Mouse (Mus musculus): ENCODE measurements around the gene Rbm33. TPM values are rescaled to one million over a fixed set of nuclear protein-coding genes. Genes with fewer than 3 reads are reported as not detected.

Rbm33 gene
- total RNA-seq, 2 experiments from 2014 or later, result 68.5 to 78.5 TPM

DNA sequence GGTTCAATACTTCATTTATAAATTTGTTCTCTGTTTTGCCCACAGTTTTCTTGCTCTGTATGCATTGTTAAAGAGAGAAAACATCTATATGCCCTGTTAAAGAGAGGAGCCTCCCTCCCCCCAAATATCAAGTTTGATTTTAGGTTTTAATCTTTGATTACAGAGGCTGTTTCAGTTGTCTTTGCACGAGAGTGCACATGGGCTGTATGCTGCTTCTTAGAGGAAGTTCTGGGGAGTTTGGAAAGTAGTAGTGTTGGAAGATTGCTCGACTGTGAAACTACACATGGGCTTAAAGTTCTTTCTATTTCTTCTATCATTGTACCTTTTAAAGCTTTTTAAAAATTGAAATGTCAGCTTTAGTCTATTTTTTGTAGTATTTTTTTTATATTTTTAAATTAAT is 6.9 kb downstream of the Rbm33 start:
- DNase-seq, result no peak
- intact Hi-C loops (cut with DNase I), result no loop called here

DNA sequence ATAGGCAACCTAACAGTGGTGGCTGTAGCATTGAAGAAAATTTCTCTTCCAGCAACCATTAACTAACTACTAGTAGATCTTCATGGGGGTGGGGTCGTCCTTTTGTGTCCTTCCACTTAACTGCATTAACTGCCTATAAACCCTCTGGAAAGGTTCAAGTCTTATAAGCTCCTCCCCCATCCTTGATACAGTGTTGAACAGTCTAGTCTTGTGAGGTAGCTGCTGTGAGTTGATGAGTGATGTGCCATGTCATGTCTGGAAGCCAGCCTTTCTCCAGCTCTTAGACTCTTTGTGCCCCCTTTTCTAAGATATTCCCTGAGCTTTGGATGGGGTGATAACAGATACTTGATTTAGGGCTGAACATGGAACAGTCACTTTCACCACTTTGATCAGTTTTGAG is 7.5 kb downstream of the Rbm33 start:
- intact Hi-C loops (cut with DNase I), result no loop called here
- no peak for DNase-seq

DNA sequence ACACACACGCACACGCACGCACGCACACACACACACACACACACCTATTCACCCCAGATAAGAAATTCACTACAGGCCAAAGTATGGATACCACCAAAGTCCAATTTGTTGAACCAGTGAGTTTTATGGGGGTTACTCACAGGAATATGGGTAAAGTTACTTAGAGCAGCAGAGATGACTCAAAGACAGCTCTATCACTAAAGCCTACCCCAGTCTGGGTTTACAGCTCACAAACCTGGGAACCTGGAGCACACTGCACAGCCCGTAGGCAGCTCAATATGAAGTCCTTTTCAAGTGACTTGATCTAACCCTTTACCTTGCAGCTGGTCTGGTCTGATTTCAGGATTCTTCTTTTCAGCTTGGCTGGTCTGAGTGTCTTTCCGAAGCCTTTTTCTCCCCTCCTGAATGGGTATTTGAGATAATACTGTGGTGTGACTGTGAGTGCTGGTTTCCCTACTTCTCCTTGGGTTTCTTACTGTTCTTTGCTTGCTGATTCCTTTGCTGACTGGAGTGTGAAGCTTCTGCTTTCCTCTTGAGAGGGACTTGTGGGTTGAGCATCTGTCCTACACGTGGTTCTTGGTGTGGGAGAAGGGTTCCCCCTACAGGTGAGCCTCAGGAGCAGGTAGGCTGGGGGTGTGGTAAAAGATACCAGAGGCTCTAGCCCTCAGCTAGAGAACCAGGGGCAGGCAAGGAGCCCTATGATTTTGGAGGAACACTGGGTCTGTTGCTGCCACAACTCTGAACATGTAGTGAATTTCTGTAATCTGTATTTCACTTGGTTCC is 12.3 kb downstream of the Rbm33 start:
- intact Hi-C loops (cut with DNase I), result no loop called here
- peak; percentile 23 for DNase-seq

DNA sequence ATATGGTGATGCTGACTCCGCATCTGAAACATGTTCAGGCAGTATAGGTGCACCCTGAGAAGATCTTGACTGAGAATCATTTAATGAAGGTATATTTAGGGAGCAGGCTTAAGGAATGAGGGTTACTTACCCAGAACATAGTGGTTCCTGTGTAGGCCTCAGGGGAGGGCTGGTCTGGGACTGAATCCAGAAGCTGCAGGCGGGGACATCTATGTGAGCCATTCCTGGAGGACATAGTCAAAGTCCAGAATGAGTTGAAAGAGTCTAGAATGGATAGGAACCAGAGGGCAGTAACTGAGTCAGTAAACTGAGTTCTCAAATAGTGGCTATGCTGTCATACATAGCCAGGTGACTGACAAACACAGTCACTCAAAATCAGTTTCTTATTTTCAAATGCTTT is 16.8 kb downstream of the Rbm33 start:
- intact Hi-C loops (cut with DNase I), result no loop called here
- no peak for DNase-seq

DNA sequence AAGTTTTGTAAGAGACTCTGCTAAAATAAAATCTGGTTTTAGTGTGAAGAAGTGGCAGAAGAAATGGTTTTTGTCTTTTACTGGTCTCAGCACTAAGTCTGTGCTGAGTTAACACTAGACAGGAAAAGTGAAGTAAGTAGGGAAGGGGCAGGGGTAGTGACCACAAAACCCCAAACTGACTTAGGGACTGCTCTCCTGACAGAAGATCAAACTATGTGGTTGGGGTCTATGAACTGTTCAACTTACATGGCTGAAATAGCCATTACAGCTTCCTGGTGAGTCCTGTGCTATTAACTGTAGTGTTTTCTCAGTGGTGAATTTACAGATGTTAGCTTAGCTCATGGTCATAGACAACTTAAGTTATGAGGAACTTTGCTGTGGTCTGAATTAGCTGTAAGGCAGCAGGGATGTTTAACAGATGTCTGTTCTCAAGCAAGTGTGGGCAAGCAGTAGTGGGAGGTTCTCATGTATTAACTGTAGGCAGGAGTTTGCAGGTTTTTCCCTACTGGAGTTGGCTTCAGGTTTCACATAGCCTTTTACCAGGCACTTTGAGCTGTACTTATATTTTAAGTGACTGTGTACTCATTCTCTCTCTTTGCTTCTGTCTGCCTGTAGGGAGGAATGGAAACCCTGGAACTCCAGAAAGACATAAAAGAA is 35.1 kb downstream of the Rbm33 start:
- intact Hi-C loops (cut with DNase I), result no loop called here
- no peak for DNase-seq

DNA sequence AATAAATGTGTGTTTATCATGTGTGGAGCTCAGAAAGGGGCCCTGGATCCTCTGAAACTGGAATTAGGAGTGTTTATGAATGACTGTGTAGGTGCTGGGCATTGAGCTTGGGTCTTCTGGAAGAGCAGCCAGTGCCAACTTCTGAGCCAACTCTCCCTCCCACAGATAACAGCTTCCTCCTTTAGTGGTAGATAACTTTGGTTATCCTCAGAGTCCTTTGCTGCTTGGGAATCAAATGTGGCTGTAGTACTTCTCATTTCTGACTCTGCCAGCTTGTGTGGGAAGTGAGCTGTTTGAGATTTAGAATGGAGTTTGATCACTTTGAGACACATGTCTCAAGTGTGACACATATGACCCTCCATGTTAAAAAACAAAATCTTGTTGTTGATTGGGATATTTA is 38.7 kb downstream of the Rbm33 start:
- intact Hi-C loops (cut with DNase I), result no loop called here
- no peak for DNase-seq

DNA sequence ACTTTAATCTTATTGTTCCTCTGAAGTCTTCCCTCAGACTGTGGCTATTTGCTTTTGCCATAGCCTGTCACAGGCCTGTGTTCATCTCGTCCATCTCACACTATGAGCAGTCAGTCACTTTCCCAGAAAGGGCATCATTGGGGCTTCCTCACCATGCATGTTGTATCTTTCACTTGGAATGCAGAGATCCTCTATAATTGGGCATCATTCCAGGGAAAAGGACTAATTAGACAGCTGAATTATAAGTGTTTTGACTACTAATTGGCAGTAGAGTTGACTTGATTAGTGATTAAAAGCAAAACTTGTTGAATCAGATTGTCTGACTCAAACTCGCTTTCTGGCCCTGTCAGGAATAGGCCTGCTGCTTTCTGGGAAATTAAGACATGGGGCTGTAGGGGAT is 43.8 kb downstream of the Rbm33 start:
- intact Hi-C loops (cut with DNase I), result no loop called here
- DNase-seq, result no peak

DNA sequence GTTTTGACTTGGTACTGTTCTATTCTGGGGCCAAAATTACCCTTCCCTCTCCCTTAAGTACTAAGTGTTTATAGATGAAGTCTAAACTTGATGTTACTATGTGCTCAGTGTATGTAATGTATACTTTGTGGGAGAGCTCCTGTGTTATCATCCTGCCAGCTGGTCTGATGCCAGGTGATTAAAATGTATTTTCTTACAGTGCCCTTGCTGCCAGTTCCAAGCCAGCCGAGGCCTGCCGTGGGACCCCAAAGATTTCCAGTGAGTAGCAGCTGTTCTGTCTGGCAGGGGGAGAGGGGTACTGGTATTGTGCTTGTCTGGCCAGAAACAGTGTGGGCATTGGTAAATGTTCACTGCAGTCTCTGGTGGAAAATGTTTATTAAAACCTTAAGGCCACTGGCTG is 51.1 kb downstream of the Rbm33 start:
- intact Hi-C loops (cut with DNase I), result no loop called here
- peak; percentile 76 for DNase-seq

DNA sequence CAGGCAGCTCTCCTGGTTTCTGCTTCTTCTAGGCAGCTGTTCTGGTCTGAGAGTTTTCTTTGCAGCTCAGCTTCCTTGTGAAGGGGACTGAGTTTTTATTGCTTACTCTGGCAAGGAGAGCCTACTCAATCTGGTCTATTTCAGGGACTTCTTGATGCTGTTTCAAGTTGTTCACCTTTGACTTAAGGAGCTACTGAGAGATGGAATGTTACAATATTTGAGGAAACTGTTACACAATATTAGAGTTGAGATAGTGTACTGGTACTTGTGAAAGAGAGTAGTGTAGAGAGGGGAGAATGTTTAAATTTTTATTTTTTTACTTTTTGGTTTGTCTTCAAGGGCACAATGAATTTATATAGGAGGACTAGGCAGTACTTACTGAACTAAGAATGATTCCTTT is 53.9 kb downstream of the Rbm33 start:
- intact Hi-C loops (cut with DNase I), result no loop called here
- no peak for DNase-seq

DNA sequence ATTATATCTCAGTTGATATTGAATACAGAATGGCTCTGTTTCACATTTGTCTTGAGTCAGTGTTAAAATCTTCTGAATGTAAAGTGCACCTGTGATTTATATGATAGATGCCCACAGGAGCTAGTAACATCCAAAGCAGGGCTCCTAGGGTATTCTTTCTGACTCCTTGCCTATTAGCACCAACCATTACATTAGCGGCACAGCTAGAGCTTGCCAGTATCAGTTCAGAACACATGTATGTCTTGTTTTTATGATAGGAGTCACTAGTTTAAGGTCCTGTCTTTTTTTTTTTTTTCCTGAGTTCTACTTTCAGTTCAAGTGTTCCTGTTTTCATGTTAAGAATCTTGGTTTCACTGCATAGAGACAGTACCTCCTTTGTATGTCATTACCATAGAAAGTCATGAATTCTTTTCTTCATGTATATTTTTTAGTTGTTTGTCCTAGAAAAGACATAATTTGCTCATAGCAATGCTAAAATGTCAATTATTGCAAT is 55.3 kb downstream of the Rbm33 start:
- intact Hi-C loops (cut with DNase I), result no loop called here
- no peak for DNase-seq

DNA sequence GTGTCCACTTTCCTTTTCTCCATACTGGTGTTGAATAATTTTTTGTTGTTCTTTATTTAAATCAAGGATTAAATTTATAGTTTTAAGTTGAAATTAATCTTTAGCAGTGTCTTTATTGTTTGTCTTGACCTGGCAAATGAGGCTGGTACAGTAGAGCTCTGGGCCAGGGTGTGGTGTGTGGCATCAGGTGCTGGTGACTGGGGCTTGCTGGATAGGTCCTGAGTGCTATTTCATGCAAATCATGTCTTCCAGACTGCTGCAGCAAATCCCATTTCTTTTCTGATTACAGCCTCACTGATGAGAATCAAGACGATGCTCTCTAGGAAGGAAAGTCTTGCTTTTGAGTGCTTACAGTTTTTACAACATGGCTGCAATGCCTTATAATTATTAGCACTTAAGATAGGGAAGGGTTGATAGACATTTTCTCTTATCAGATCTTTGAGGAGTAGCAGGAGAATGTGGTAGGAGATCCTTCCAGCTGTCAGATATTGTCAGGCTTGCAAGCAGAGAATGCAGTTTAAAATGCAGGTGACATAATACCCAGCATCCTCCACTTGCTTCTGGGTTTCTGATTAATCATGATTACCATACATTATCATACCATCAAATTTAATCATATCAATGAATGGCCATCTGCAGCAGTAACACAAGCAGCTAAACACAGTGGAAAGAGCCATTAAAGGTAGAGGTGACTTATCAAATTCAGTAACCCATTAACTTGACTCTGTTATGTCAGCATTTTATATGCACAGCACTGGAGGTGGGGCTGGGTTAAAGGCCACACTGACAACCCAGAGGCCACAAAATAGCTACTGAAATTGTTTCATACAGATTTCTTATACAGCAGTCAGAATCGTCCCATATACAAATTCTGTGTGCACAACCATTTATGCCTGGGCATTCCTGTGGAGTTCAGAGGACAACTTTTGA is 56.8 kb downstream of the Rbm33 start:
- intact Hi-C loops (cut with DNase I), result no loop called here
- DNase-seq, result no peak

DNA sequence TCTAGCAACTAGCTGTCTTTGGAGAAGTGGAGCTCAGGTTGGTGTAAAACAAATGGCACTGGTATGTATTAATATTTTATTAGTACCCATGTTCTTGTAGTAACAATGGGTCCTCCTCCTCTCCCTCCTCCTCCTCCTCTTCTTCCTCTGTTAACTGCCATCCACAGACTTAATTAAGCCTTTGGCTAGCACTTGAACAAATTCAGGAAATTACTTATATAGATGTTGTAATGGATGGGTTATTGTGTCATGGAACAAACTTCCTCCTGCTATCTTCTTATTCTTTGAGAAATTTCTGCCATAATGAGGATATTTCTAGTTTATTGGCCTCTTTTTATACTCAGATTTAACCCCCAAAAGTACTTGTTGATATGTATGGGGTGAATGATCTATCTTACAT is 60.4 kb downstream of the Rbm33 start:
- intact Hi-C loops (cut with DNase I), result no loop called here
- no peak for DNase-seq

DNA sequence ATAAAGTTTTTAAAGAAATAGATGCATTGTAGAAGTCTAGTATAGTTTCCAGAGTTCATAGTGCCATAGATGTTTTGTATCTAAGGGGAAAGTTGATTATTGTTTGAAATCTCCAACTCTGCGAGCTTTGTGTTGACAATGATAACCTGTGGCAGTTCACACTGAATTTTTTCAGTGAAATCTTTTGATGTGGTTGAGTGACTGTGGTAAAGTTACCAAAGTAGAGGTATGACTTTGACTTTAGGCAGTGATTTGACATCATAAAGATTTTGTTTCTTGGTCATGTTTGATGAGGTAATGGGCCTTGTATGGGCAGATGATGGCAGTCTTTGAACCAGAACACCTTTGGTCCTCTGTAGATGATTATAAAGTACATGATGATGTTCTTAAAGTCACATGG is 65.4 kb downstream of the Rbm33 start:
- DNase-seq, result no peak
- intact Hi-C loops (cut with DNase I), result no loop called here

DNA sequence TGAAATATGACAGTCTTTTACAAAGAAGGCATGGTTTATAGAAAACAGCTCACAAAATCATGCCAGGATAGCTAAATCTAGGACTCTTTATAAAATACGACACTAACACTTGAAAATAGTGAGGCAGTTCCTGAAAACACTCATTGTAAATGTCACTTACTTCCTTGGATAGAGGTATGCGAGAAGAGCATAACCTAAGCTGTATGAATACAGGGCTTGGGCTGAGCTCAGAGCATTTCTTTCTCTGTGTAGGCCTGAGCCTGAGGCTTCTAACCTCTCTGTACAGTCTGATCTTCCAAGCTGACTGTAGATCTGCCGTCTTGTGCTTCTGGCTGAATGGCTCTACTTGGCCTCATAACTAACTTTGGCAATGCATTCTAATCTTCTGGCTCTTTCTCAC is 69.9 kb downstream of the Rbm33 start:
- DNase-seq, result no peak

DNA sequence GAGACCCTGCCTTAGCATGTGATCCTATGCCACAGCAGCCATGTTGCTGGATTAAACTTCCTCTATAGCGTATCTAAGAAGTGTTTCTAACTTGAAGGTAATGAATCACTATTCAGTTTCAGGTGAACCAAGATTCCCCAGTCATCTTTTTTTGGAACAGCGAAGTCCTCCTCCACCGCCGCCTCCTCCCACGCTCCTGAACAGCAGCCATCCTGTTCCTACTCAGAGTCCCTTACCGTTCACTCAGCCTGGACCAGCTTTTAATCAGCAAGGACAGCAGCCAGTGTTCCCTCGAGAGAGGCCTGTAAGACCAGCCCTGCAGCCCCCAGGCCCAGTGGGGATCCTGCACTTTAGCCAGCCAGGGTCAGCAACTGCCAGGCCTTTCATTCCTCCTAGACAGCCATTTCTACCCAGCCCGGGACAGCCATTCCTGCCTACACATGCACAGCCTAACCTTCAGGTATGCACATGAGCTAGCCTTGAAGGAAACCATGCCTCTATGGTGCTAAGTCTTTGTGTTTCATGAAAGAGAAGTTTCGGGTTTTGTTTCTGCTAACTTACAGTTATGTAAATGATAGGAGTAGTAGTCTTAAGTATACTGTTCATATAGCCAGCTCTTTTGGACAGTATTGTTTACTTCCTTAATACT is 70.7 kb downstream of the Rbm33 start:
- intact Hi-C loops (cut with DNase I), result no loop called here
- no peak for DNase-seq

More for the DNA sequence above, 69.9 kb downstream of the Rbm33 start:
- intact Hi-C loops (cut with DNase I), result no loop called here

DNA sequence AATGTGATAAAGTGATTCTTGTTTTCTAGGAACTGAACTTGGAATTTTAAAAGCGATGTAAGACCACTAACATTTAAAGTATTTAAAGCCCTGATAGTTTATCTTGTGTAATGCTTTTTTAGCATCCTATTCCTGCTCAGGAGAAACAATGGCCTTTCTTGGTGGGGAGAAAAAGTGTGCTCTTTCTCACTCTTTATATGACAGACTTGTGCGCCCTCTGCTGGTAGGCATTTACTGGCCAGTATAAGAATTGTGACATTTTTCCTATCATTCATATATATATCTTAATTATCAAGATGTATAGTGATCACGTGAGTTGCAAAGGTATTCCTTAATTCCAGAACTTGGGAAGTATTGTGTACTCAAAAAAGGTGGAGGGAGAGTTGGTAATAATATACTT is 71.3 kb downstream of the Rbm33 start:
- intact Hi-C loops (cut with DNase I), result no loop called here
- DNase-seq, result peak; percentile 75

DNA sequence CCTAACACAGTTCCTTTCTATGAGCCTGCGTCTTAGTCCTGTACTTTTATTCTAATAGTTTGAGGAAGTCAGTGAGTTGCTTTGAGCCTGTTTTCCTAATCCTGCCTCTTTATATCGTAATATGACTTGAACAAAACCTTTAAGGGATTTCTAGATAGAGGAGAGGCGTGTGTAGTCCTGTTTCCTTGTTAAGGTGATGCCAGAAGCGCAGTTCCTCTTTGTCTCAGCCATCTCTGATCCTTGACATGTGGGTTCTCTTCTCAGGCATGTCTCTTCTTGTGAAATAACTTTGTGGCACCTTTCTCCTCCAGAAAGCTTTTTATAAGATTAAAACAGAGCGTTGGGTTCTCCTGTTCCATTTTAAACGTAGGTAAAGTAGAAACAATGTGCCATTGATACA is 73.3 kb downstream of the Rbm33 start:
- intact Hi-C loops (cut with DNase I), result no loop called here
- DNase-seq, result no peak

DNA sequence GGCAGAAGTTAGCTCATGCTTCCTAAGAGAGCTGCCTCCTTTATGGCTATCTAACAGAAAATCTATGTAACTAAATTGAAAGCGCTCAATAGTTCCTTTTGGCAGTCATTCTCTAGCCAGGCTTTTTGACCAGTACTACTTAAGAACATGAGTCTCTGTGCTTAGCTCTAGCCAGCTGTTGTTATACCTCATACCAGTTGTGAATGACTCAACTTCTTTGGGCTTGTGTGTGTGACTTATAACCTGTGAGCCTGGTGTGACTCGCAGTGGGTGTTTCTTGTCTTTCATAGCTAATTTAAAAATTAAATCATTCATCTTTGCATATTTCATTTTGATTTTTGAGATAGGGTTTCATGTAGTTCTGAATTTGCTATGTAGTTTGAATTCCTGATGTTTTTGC is 80.4 kb downstream of the Rbm33 start:
- DNase-seq, result no peak
- intact Hi-C loops (cut with DNase I), result no loop called here

DNA sequence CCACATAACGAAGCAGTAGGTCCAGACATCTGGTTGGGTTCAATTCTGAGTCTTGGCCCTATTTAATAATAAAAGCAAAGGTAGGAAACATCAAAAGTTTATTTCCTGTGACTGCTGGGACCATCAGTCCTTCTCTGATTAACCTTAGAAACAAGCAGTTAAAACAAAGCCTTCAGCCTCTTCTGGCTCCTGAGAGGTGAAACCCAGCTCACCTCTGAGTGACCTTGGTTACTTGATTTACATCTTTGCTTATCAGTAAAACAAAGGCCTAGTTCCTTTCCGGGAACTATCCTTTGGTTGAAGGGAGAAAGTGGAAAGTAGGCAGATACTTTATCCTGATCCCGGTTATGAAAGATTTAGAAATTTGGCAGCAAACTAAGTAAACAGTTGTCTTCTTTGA is 81.8 kb downstream of the Rbm33 start:
- DNase-seq, result no peak
- intact Hi-C loops (cut with DNase I), result no loop called here

DNA sequence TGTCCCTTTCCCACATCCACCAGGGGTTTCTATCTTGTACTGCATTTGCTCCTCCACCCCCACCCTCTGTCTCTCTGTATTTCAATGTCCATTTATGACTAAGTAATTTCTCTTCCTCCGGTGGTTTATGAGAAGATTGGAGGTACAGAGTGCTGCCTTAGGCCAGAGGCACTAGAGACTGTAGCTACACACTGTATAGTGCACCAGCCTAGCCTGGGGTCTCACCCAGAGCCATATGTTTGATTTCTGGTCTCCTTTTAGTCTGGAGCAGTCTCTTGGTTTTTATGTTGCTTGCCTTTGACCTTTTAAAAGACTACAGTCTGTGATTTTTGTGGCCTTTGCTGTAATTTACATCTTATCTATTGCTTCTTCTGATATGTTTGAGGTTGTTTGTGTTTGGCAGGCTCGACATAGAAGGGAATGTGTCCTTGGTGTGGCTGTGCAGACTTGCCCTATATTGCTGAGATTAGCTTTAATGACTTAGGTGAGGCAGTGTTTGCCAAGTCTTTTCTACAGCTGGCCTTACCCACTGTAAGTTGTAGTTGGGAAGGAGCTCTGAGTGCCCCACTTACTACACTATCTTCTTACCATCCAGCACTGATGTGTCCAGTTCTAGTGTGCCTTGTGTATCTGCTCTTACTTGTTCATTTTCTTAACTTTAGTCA is 82.7 kb downstream of the Rbm33 start:
- no peak for DNase-seq

More for the DNA sequence above, 82.7 kb downstream of the Rbm33 start:
- intact Hi-C loops (cut with DNase I), result no loop called here
